Mouse (Mus musculus) liver, postnatal 0 days (tissue): ENCODE measurements at regions not wholly inside any gene's neighbourhood (a gene's known extent, or its start where the extent isn't known, plus 50 kb on each side); places are given as distances from the start of the nearest gene placed in this dataset.

Experiments
- CTCF ChIP-seq: sonication (generic); IDR thresholded peaks from 2 replicates; pipeline ENCODE4 v1.5.1; 2016; ENCODE audit warnings: antibody characterized with exemption, low read depth
- EP300 ChIP-seq: IDR thresholded peaks from 2 replicates; pipeline ENCODE4 v1.6.1; 2016; ENCODE audit warnings: antibody characterized with exemption, low read depth, mild to moderate bottlenecking

GRCm38 (mm10) chr8:11107435-11107834 lies 99.2 kb upstream of the Irs2 start:
- no peak for TF ChIP-seq EP300
- no peak for TF ChIP-seq CTCF
